Mouse (Mus musculus) spleen, postnatal 36 days (tissue): ENCODE data around the gene Abcc5.
A peak's percentile ranks its signal among the peaks of the same experiment; 100 is the strongest.

Source experiments
- DNase-seq, 2 experiments: peaks; one replicate each; pipeline ENCODE4 v3.0.0; 2022; ENCODE audit warnings: low spot score in 2 of 2, mixed read lengths in 1 of 2

Abcc5 gene

DNA sequence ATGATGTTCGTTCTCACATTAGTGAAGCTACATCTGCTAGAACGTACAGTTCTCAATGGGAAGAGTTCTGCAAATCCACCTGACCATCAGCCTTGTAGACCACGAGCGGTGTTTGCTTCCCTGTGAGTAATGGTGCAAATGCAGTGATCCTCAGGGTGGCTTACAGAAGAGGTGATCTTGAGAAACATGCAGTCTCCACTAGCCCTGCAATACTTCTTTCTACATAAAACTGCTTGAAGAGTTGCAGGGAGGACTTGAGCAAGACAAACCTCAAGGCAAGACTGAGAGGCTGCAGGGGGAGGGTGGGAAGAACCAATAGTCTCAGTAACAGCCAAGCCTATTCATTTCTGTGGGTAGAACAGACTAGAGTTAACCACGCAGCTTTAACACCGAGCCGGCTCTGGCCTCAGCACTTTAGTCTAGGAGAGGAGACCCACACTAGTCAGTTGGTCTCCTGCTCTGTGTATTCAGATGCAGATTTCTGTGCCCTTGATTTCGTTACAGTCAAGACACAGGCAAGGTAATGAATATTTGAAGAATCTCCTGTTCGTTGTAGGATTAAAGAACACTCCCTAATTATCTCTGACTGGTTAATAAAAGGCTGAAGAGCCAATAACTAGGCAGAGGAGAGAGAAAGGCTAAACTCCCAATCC, 66.4 kb downstream of the Abcc5 start:
- DNase-seq: peak in 1 of 2 experiments; percentile 3

GRCm38 (mm10) chr16:20357837-20358236, 68.4 kb downstream of the Abcc5 start:
- DNase-seq: peak; percentile 6 to 30

DNA sequence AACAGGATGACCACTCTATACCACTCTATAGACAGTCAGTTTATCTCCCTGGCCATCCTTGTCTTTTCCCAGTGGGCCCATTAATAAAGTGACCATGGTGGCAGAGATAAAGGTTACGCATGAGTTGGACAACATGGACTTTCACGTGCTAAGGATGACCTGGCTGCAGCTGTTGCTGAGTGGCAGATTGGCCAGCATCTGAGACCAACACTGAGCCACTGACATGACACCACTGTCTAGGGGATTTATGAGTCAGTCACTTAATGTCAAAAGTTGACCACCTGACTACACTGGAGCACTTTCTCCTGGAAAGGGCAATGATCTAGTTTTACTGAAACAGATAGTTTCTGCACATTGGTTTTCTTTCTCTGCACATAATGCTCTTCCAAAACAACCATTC, 71.4 kb downstream of the Abcc5 start:
- DNase-seq: no peak

DNA sequence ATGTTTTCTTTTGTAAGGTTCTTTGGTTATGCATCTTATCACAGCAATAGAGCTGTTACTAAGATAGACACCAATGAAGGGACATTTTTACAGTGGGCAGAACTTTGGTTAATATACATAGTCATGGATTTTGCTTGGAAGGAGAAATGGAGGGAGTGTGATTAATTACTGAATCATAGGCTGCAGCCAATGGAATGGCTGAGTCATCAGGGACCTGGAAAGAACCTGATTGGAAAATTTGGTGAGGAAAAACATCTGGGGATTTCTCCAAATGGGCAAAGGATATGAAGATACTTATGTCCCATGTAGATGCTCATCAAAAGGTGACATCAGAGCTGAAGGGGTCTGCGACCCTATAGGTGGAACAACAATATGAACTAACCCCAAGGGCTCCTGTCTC, 72.2 kb downstream of the Abcc5 start:
- DNase-seq: no peak

- DNase-seq: no peak
Observed at GRCm38 (mm10) chr16:20345464-20345863, 80.7 kb downstream of the Abcc5 start.

- DNase-seq: no peak
Observed at GRCm38 (mm10) chr16:20338616-20339015, 87.6 kb downstream of the Abcc5 start.

DNA sequence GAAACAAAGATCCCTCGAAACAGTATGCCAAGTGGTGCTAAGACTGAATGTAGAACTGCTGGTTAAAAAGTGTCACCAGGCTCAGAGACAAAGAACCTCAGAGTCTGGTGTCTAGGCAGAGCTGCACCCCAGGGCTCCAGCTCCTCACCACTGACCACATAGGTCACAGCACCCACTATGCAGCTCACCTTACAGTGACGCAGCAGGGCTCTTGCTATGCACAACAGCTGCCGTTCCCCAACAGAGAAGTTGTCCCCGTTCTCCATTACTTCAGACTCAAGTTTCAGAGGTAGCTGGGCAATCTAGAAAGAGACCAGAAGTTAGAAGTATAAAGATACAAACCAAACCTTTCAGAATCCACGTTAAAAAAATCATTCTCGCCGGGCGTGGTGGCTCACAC, 91.3 kb downstream of the Abcc5 start:
- no peak for DNase-seq

GRCm38 (mm10) chr16:20328306-20328705, 97.9 kb downstream of the Abcc5 start:
- no peak for DNase-seq

DNA sequence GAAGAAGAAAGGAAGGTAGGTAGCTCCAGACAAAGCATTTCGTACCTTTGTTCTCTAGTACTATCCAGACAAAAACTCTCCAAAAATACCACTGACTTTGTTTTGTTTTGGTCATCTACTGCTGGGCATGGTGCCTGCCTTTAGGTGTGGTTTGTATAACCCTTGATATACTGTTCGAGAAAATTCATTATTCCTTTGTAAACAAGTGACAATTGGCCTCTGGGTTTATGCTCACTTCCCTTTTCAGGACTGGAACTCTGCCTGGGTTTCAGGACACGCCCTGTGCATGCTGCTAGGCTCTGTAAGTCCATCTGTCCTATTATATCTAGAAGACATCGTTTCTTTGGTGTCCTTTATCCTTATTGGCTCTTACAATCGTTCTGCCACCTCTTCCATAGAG, 100.9 kb downstream of the Abcc5 start, which contains the start of gene Cyp2ab1:
Gene Cyp2ab1, minus strand, starts transcription at position 119 of the 400 bp plus-strand sequence.
- no peak for DNase-seq

- DNase-seq: no peak
Observed at GRCm38 (mm10) chr16:20323907-20324306, 102.3 kb downstream of the Abcc5 start.

- DNase-seq: no peak
Observed at GRCm38 (mm10) chr16:20322274-20322673, 103.9 kb downstream of the Abcc5 start.

GRCm38 (mm10) chr16:20316770-20317169, 109.4 kb downstream of the Abcc5 start:
- DNase-seq: no peak

DNA sequence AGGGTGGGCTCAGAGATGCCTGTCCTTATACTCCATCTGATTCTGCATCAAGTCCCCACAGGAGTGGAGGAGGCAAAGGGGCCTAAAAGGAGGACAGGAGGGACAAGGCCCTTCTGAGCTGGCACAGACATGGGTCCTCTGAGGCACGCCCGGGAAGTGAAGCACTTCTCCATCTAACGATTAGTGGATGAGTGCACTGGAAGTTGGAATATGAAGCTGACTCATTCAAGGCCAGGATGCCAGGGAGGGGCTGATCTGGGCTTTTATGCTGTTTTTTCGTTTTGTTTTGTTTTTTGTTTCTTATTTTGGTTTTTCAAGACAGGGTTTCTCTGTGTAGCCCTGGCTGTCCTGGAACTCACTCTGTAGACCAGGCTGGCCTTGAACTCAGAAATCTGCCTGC, 110.9 kb downstream of the Abcc5 start:
- no peak for DNase-seq

DNA sequence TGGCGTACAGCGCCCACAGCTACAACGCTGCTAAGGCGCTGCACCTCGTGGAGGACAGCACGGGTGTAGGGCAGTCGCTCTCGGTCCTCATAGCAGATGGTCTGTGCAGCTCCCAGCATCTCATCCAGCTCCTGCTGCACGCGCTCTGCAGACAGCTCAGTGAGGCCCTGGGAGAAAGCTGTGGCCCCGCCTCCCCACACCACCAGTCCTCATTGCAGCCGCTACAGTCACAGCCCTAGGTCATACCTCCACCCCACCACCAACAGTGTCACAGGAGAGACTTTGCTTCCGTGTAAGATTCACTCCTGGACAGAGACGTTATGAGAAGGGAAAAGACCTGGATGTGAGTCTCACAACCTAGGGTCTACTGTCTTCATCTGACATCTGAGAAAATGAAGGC, 113.9 kb downstream of the Abcc5 start:
- no peak for DNase-seq

DNA sequence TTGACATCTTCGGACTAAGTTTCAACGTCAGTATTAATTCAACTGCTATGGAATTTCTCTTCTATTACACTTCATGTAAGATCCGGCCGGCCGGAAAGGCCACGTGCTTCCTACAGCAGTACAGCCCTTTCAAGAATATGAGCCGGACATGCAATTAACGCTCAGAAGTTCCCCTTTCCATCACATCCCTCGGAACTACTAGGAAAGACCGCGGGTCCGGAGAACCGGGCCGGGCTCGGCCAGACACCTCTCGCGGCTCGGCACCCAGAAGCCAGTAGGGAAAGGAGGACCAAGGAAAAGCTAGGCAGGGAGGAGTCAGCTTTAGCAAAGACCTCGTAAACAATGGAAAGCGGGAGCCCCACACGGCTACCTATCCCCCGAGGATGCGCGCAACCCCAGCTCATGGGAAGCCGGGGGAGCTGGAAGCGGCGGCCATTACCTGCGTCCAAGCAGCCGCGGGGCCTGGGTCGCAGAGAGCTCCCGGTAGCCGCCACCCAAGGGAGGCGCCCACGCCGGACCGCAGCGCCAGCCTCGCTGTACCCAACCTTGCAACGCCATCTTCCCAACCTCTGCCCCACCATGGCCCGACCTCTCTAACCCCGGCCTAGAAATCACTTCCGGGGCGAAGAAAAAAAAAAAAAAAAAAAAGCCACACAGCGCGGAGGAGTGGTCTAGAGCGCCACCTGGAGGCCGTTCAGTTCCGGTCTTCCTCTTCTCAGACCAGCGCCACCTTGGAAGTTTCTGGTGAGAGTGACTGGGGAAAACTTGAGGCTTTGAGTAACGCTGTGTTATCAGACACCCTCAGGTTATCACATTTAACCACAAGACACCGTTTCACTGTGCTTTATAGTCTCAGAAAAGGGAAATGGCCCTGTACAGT, 124.2 kb downstream of the Abcc5 start, which contains the start of gene Parl:
Gene Parl, minus strand, starts transcription at position 618 of the 880 bp plus-strand sequence.
- peak; percentile 71 to 79 for DNase-seq

DNA sequence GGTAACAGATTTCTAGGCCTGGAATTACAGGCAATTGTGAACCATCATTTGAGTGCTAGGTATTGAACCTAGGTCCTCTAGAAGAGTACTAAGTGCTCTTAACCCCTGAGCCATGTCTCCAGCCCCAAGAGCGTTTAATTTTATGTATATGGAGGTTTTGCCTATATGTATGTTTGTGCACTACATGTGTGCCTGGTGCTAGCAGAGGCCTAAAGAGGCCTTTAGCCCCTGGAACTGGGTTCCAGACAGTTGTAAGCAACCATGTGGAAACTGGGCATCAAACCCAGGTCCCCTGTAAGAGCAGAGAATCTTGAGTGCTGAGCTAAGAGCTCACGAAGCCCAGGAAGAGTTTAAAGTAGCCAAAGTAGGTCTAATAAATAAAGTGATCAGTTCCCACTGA, 126.1 kb downstream of the Abcc5 start:
- DNase-seq: no peak
